In the genomic region with DNA sequence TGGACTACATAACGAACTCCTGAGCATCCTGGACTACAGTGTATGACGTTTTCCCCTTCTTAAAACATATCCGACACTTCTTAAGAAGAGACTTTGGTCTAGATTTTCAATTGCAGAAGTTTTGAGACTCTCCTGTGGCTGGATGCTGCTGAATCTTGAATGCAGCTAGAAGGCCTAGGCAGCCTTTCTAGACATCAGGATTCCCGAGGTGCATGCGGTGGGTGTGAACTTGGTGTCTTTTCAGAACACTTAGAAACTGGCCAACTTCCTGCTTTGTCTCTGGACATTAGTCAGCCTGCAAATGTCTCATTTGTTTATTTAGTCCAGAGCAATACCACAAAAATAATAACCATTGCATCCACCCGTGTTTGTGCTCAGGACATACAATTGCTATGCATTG, we compare ENCODE assay signal across 21 mouse cellular contexts.
A peak's percentile ranks its signal among the peaks of the same experiment; 100 is the strongest.
DNase-seq lines count a peak whose midpoint lies in the region; TF ChIP-seq lines count a peak whose summit lies in the region.
"Had no signal": no experiment of that assay in that cellular context is flagged by ENCODE, and none has a peak within 500 bp of the region (broad histone marks: within the 10 kb centered on the region; RNA-seq: fewer than 3 reads in every experiment).

No protein-coding gene starts in this region.

- H3K4me2 ChIP-seq in CH12.LX (ENCODE audit: insufficient read depth, low read depth, poor library complexity, severe bottlenecking) = peak overlapping the region; percentile 93
- H3K4me2 ChIP-seq: embryonic facial prominence, embryonic 12.5 days; forebrain, embryonic 12.5 days had no signal

- H3K9me3 ChIP-seq in CH12.LX (replicated peaks; ENCODE audit: low read length) = no peaks in the 10 kb centered on the region
- no peaks in the 10 kb centered on the region for H3K9me3 ChIP-seq in embryonic facial prominence, embryonic 10.5 days
- H3K9me3 ChIP-seq: embryonic facial prominence, embryonic 12.5 days; forebrain, embryonic 10.5 days; forebrain, embryonic 12.5 days had no signal

- H3K27me3 ChIP-seq in CH12.LX (replicated peaks) = no peaks in the 10 kb centered on the region
- H3K27me3 ChIP-seq in embryonic facial prominence, embryonic 10.5 days (replicated peaks; ENCODE audit: low read depth, poor library complexity, severe bottlenecking) = no peaks in the 10 kb centered on the region
- H3K27me3 ChIP-seq: embryonic facial prominence, embryonic 12.5 days; forebrain, embryonic 12.5 days; Patski had no signal

- H3K79me2 ChIP-seq in CH12.LX (replicated peaks; ENCODE audit: control insufficient read depth, extremely low read depth, insufficient read depth, poor library complexity, severe bottlenecking) = peaks cover under 1% of the 10 kb centered on the region; the same call in 1 of the 2 replicates

- no peak for TF ChIP-seq RAD21 in CH12.LX (IDR thresholded peaks at IDR 0.05; ENCODE audit: low read depth, low read length)

- TF ChIP-seq EP300 in CH12.LX (IDR thresholded peaks at IDR 0.05; ENCODE audit: low read length) = no peak

- no peak for TF ChIP-seq CTCF in CH12.LX (conservative IDR thresholded peaks at IDR 0.05 in 1 of 2, IDR thresholded peaks at IDR 0.05 in 1 of 2; ENCODE audit: low read depth in 2 of 2, low read length in 2 of 2)
- TF ChIP-seq CTCF in embryonic fibroblast, embryonic 13.5 days (IDR thresholded peaks at IDR 0.05; ENCODE audit: borderline replicate concordance, insufficient read depth, low read length) = no peak

- TF ChIP-seq POLR2A in CH12.LX (IDR thresholded peaks at IDR 0.05; ENCODE audit: low read depth, low read length) = 0 out of 2 replicates have a peak, but pooled peaks have one; percentile 37
- no peak for TF ChIP-seq POLR2A in embryonic fibroblast, embryonic 13.5 days (IDR thresholded peaks at IDR 0.05; ENCODE audit: low read depth, low read length)

- H3K4me3 ChIP-seq in CH12.LX (replicated peaks in 1 of 3; ENCODE audit: low read depth in 2 of 3, low read length in 2 of 3, poor library complexity in 1 of 3) = no peak overlapping the region
- H3K4me3 ChIP-seq in embryonic fibroblast, embryonic 13.5 days (ENCODE audit: insufficient read depth, low read length) = no peak overlapping the region
- no peak overlapping the region for H3K4me3 ChIP-seq in embryonic facial prominence, embryonic 10.5 days
- H3K4me3 ChIP-seq: embryonic facial prominence, embryonic 12.5 days; erythroblast, embryonic 14.5 days; forebrain, embryonic 10.5 days; forebrain, embryonic 12.5 days had no signal

- intact Hi-C loops in heart, postnatal 10 days (cut with DNase I) = no loop called here

- peaks cover 12 to 60% of the 10 kb centered on the region in 2 experiments; a peak in 3 of 4 replicates for H3K4me1 ChIP-seq in CH12.LX (ENCODE audit: control insufficient read depth in 1 of 2, insufficient read depth in 2 of 2)
- H3K4me1 ChIP-seq in embryonic fibroblast, embryonic 13.5 days (ENCODE audit: control insufficient read depth, insufficient read depth, low read length) = peaks cover 8% of the 10 kb centered on the region
- H3K4me1 ChIP-seq in embryonic facial prominence, embryonic 10.5 days = no peaks in the 10 kb centered on the region
- H3K4me1 ChIP-seq: embryonic facial prominence, embryonic 12.5 days; forebrain, embryonic 10.5 days; forebrain, embryonic 12.5 days had no signal

- WGBS in embryonic facial prominence, embryonic 10.5 days = 83% methylated on average over 6 of the region's 6 CpGs

- in situ Hi-C loops in CH12.LX (cut with MboI; ENCODE audit: low pct_ligation_motif_present, low pct_unique_long_range_greater_than_20kb, low sequenced_read_pairs) = no loop called here

- H3K36me3 ChIP-seq in CH12.LX (replicated peaks in 1 of 2; ENCODE audit: control insufficient read depth in 1 of 2, insufficient read depth in 1 of 2, low read length in 1 of 2) = no peaks in the 10 kb centered on the region
- H3K36me3 ChIP-seq in embryonic facial prominence, embryonic 10.5 days (replicated peaks) = no peaks in the 10 kb centered on the region
- H3K36me3 ChIP-seq: embryonic facial prominence, embryonic 12.5 days; forebrain, embryonic 10.5 days; forebrain, embryonic 12.5 days had no signal

- DNase-seq in heart, adult 11 months = peak; percentile 61
- DNase-seq in heart, postnatal 10 days = no peak
- DNase-seq in CH12.LX (ENCODE audit: extremely low read depth) = peak; percentile 81
- no peak for DNase-seq in adrenal gland, postnatal 25 days
- DNase-seq in embryonic facial prominence, embryonic 10.5 days (ENCODE audit: low spot score) = no peak
- DNase-seq: adrenal gland, adult 8-10 months; adrenal gland, postnatal 14 days; B cell, adult 2 months; cerebellum, adult 11 months; cerebellum, adult 18-20 months; cerebellum, adult 8-10 months; cerebellum, adult 9-11 months; cerebellum, postnatal 14 days; cerebellum, postnatal 36 days; embryo, embryonic 11 days had no signal

- dilution Hi-C loops in CH12.LX (cut with MboI; ENCODE audit: extremely low pct_ligation_motif_present, extremely low pct_unique_long_range_greater_than_20kb, low sequenced_read_pairs) = no loop called here

- H3K27ac ChIP-seq in CH12.LX (ENCODE audit: insufficient read depth, low read depth) = peak overlapping the region; percentile 100
- H3K27ac ChIP-seq in embryonic fibroblast, embryonic 13.5 days (ENCODE audit: insufficient read depth, low read length) = peak overlapping the region; percentile 85
- no peak overlapping the region for H3K27ac ChIP-seq in embryonic facial prominence, embryonic 10.5 days (replicated peaks)
- H3K27ac ChIP-seq: embryonic facial prominence, embryonic 12.5 days; forebrain, embryonic 10.5 days; forebrain, embryonic 12.5 days had no signal

- peak overlapping the region; percentile 93 for H3K9ac ChIP-seq in CH12.LX (ENCODE audit: insufficient read depth, low read depth)
- H3K9ac ChIP-seq: embryonic facial prominence, embryonic 12.5 days; forebrain, embryonic 12.5 days had no signal

TF ChIP-seq in CH12.LX, 34 proteins besides CTCF, POLR2A, EP300 and RAD21:
- TF ChIP-seq NRF1 (IDR thresholded peaks at IDR 0.05; ENCODE audit: low read depth, low read length) = no peak
- no peak for TF ChIP-seq USF1 (IDR thresholded peaks at IDR 0.05; ENCODE audit: low read depth, low read length)
- TF ChIP-seq MAZ (IDR thresholded peaks at IDR 0.05; ENCODE audit: low read depth, low read length) = no peak
- no peak for TF ChIP-seq ZMIZ1 (IDR thresholded peaks at IDR 0.05; ENCODE audit: low read depth, low read length)
- no peak for TF ChIP-seq POLR2AphosphoS2 (IDR thresholded peaks at IDR 0.05; ENCODE audit: low read depth, low read length)
- TF ChIP-seq TBP (conservative IDR thresholded peaks at IDR 0.05; ENCODE audit: low read depth, low read length) = no peak; the same call in 1 of the 2 replicates
- no peak for TF ChIP-seq CHD1 (IDR thresholded peaks at IDR 0.05; ENCODE audit: low read depth, low read length)
- no peak for TF ChIP-seq MEF2A (IDR thresholded peaks at IDR 0.05; ENCODE audit: borderline replicate concordance, low read depth, low read length)
- no peak for TF ChIP-seq GABPA (IDR thresholded peaks at IDR 0.05; ENCODE audit: insufficient replicate concordance, low read depth, low read length)

Comparison
In these comparisons a context has a peak if more than half of its experiments do, and no peak if none do; other contexts are left out.
1. DNase-seq: peak in heart, adult 11 months (single experiment) and CH12.LX (single experiment); none in heart, postnatal 10 days (0 of 2), adrenal gland, postnatal 25 days (single experiment) and embryonic facial prominence, embryonic 10.5 days (single experiment).